Mouse (Mus musculus): ENCODE measurements around the gene Gm45717.

Gene Gm45717

GRCm38 (mm10) chr7:140942811-140943210 is 12.9 kb downstream of the Gm45717 start:
- DNase-seq (ENCODE audit: low spot score), result no peak

GRCm38 (mm10) chr7:140942341-140942740 is 13.4 kb downstream of the Gm45717 start:
- DNase-seq (ENCODE audit: low spot score), result no peak

DNA sequence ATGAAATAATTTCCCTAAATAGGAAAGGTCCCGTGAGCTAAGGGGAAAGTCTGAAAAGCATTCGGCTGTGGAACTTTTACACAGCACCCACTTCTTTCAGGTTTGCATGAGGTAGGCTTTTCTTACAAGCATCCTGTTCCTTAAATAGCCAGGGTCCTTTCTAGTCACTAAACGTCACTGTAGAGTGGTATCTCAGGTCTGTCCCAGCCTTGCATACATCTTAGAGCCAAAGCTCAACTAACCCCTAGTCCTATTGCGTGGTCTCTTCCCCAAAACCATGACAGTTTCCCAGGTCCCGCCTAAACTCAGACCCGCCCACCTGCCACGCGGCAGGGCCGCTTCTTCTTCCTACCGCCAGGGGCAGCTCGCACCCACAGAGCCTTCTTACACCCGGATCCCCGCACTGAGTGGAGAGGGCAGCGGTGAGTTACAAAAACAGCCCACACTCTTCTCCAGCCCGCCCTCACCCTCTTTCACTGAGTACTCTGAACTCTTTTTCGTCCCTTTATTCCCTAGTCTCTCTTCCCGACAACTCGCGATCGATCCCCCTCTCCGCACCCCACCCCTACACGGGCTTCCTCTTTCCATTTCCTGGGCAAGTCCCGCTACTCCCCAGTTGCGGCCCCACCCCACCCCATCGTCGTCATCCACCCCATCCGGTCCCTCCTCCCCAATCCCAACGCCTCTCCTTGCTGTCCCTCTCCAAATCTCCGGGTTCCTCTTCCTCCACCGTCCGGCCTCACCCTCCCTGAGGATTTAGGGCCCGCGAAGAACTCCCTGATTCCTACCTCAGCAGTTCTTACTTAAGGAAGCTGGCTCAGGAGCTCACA is 14.3 kb downstream of the Gm45717 start, which contains the start of gene Pgghg:
Pgghg (plus strand) TSS at position 170 of the 830 bp plus-strand sequence.
- peak; percentile 67 for DNase-seq (ENCODE audit: low spot score)

GRCm38 (mm10) chr7:140939669-140940171 is 16.0 kb downstream of the Gm45717 start:
- DNase-seq (ENCODE audit: low spot score), result no peak

GRCm38 (mm10) chr7:140938896-140939295 is 16.8 kb downstream of the Gm45717 start:
- DNase-seq (ENCODE audit: low spot score), result no peak

DNA sequence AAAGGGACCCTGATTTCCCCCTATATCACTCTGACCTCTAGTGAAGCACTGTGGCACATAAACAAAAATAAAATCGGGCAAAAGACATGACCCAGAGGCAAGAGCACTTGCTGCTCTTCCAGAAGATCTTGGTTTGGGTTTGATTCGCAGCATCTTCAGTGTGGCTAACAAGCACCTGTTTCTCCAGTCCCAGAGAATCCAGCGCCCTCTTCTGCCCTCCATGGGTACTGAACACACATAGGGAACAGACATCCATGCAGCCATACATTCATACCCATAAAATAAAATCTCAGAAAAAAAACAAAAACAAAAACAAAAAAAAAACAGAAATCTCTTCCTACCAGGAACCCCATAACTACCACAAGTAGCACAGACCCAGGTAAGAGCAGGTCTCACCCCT is 17.3 kb downstream of the Gm45717 start:
- DNase-seq (ENCODE audit: low spot score), result no peak

GRCm38 (mm10) chr7:140927181-140927580 is 28.6 kb downstream of the Gm45717 start:
- no peak for DNase-seq (ENCODE audit: low spot score)

DNA sequence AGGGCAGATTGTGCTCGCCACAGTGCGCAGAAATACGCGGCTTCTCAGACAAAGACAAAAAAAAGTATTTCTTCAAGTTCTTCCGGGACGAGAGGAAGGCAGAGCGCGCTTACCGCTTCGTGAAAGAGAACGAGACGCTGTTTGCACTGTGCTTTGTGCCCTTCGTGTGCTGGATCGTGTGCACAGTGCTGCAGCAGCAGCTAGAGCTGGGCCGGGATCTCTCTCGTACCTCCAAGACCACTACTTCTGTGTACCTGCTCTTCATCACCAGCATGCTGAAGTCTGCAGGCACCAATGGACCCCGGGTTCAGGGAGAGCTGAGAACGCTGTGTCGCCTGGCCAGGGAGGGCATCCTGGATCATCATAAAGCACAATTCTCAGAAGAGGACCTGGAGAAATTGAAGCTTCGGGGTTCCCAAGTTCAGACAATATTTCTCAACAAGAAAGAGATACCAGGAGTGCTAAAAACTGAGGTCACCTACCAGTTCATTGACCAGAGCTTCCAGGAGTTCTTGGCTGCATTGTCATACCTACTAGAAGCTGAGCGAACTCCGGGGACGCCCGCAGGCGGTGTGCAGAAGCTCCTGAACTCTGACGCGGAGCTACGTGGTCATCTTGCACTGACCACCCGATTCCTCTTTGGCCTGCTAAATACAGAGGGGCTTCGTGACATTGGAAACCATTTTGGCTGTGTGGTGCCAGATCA is 32.5 kb downstream of the Gm45717 start:
- DNase-seq (ENCODE audit: low spot score), result no peak

DNA sequence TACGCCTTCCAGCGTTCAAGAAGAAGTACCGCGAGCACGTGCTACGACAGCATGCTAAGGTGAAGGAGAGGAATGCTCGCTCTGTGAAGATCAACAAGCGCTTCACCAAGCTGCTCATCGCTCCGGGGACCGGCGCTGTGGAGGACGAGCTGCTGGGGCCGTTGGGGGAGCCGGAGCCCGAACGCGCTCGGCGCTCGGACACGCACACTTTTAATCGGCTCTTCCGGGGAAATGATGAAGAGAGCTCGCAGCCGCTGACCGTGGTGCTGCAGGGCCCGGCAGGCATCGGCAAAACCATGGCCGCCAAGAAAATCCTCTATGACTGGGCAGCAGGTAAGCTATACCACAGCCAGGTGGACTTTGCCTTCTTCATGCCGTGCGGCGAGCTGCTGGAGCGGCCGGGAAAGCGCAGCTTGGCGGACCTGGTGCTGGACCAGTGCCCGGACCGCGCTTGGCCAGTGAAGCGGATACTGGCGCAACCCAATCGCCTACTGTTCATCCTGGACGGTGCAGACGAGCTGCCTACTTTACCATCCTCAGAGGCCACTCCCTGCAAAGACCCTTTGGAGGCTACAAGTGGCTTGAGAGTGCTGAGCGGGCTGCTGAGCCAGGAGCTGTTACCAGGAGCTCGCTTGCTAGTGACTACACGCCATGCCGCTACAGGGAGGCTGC is 33.2 kb downstream of the Gm45717 start:
- DNase-seq (ENCODE audit: low spot score), result no peak

- no peak for DNase-seq (ENCODE audit: low spot score)
Measured at GRCm38 (mm10) chr7:140921225-140921975, 34.3 kb downstream of the Gm45717 start.

GRCm38 (mm10) chr7:140920418-140921029 is 35.2 kb downstream of the Gm45717 start, which contains the start of gene Nlrp6:
TSS of gene Nlrp6 (plus strand) at chr7:140920902.
- DNase-seq (ENCODE audit: low spot score), result no peak

DNA sequence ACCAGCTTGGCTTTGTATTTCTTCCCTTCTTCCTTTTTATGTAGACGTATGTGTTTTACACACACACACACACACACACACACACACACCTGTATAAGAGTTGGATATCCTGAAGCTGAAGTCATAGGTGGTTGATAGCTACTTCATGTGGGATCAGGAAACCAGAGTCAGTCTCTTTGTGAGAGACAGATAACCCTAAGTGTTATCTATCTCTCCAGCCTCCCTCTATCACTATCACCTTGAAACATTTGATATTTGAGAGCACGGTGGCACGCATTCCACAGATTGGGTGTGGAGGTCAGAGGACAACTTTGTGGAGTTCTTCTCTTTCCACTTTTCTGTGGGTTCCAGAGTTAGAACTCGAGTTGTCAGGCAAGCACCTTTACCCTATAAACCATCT is 35.8 kb downstream of the Gm45717 start:
- DNase-seq (ENCODE audit: low spot score), result no peak

- no peak for DNase-seq (ENCODE audit: low spot score)
Measured at GRCm38 (mm10) chr7:140914031-140914690, 41.6 kb downstream of the Gm45717 start.

DNA sequence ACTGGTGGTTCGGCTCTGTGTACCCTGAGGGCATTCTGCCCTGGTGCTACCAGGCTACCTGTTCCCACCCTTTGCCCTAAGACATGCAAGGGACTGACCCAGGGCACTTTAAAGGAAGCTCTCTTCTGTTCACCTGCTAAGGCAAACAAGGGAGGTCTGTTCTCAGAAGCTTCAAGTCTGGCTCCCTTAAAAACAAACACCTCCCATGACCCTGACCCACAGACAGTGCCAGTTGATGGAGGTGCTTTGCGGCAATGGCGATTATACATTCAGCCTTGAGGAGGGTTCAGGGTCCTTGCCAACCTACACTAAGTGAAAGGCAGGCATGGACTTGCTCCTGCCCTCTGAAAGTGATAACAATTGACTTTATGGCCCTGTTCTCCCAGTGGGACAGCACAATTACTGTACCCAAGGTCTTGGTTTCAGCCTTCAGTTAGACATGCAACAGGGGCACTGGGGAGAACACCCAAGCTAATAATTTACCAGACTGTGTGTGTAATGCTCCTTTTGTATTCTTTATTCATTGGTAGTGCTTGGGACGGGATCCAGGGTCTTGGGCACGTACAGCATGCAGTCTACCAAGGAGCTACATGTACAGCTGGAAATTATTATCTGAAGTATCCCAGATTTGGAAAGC is 42.8 kb downstream of the Gm45717 start:
- no peak for DNase-seq (ENCODE audit: low spot score)

DNA sequence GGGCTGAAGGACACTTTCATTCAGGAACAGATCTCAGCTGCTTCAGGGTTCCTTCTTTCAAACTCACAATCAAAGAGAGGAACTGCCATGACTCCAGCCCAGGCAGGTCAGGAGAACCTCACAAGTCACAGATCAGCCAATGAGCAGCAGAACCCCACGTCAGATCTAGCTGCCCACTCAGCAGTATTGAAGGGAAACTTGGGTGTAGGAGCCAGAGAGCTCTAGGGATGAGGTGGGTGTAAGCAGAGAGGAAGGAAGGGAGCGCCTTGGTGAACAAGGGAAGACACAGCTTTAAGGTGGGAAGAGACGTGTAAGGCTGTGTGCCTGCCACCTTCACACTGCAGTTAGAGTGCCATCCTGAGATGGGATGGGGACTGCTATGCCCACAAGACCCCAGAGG is 43.4 kb downstream of the Gm45717 start:
- no peak for DNase-seq (ENCODE audit: low spot score)

- peak; percentile 49 for DNase-seq (ENCODE audit: low spot score)
Measured at GRCm38 (mm10) chr7:140908634-140909107, 47.1 kb downstream of the Gm45717 start.

DNA sequence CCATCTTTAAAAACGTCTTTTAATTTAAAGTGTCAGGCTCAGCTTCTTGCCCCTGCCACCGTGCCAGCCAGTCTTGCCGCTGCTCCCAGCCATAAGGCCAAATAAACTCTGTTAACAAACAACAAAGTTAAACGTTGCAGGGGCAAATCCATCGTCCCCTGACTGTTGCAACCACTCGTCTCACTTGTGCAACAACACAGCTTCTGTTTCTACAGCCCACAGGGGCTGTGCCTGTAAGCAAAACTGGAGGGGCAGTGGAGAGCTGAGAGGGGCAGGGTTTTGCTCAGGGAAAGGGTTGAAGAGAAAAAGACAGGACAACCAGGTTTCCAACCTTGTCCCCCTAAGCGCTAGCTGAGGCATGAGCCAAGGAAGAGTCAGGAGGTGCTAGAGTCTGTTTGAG is 47.6 kb downstream of the Gm45717 start:
- DNase-seq (ENCODE audit: low spot score), result no peak

DNA sequence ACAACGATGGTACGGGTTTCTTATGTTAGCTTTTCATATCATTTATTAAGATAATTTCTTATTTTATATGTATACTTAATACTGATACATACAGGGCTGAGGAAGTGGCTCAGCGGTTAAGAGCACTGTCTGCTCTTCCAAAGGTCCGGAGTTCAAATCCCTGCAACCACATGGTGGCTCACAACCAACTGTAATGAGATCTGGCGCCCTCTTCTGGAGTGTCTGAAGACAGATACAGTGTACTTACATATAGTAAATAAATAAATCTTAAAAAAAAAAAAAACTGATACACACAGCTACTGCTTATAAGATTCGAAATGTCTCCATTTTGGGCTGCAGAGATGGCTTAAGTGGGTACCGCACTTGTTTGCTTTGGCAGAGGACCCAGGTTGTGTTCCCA is 48.0 kb downstream of the Gm45717 start:
- DNase-seq (ENCODE audit: low spot score), result no peak

DNA sequence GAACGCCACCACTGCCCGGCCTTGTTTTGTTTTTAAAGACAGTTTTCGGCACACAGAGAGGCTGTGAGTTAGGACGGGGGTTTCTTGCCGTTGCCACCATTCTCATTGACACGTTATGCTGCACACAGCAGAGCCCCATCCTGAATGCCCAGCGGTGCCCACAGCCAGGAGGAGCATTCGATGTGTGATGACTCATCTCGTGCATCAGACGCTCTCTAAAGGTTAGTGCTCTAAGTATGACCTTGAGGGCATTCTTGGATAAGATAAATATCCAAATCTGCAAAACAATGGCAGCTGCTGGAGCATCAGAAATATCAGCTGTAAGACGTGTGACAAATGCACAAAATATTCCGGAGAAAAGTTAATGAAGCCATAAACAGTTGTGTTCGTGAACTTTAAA is 48.6 kb downstream of the Gm45717 start:
- DNase-seq (ENCODE audit: low spot score), result no peak

- DNase-seq (ENCODE audit: low spot score), result no peak
Measured at GRCm38 (mm10) chr7:140905642-140906081, 50.1 kb downstream of the Gm45717 start.

All from ovary, postnatal 10 days (tissue).